Mouse (Mus musculus) stomach, embryonic 14.5 days (tissue): ENCODE results near the gene 2410137M14Rik. TPM values are rescaled to one million over a fixed set of nuclear protein-coding genes. Genes with fewer than 3 reads are reported as not detected.

ENCODE experiments used
- ATAC-seq: fragments of 200-750 bp; cut with Nextera tagmentation; 2 replicates; pipeline ENCODE4 v1.8.0; 2017; ENCODE audit warnings: low read depth, moderate TSS enrichment; ENCODE audit not compliant: insufficient number of reproducible peaks, insufficient read depth, low FRiP score
- H3K27ac ChIP-seq: fragments of 300-500 bp; sonication (generic); 2 replicates; pipeline ENCODE4 v1.5.1; 2014; ENCODE audit warnings: mild to moderate bottlenecking, low read length, moderate library complexity, mixed read lengths
- H3K27me3 ChIP-seq: fragments of 300-500 bp; sonication (generic); 2 replicates; pipeline ENCODE4 v1.6.1; 2014; ENCODE audit warnings: low read length, control low read depth, mixed read lengths; ENCODE audit not compliant: control insufficient read depth, insufficient read depth
- H3K36me3 ChIP-seq: fragments of 300-500 bp; sonication (generic); 2 replicates; pipeline ENCODE4 v1.6.1; 2014; ENCODE audit warnings: mild to moderate bottlenecking, control low read depth, low read length, moderate library complexity, mixed read lengths; ENCODE audit not compliant: control insufficient read depth, insufficient read depth
- H3K4me1 ChIP-seq: fragments of 300-500 bp; sonication (generic); 2 replicates; pipeline ENCODE4 v1.6.1; 2014; ENCODE audit warnings: low read length, control low read depth, mixed read lengths; ENCODE audit not compliant: control insufficient read depth, insufficient read depth
- H3K4me2 ChIP-seq: fragments of 300-500 bp; sonication (generic); replicated peaks from 2 replicates; pipeline ENCODE4 v1.6.1; 2014; ENCODE audit warnings: low read depth, low read length, control low read depth
- H3K4me3 ChIP-seq: fragments of 300-500 bp; sonication (generic); 2 replicates; pipeline ENCODE4 v1.5.1; 2014; ENCODE audit warnings: low read depth, low read length, control low read depth
- H3K9ac ChIP-seq: fragments of 300-500 bp; sonication (generic); replicated peaks from 2 replicates; pipeline ENCODE4 v1.6.1; 2014; ENCODE audit warnings: low read depth, mild to moderate bottlenecking, control low read depth, low read length, moderate library complexity, mixed read lengths
- H3K9me3 ChIP-seq: fragments of 300-500 bp; sonication (generic); 2 replicates; pipeline ENCODE4 v1.6.1; 2016; ENCODE audit warnings: low read depth, low read length, control low read depth; ENCODE audit not compliant: control insufficient read depth
- WGBS: fragments of 180-500 bp; shearing (Covaris S2); extraction: QIAGEN DNeasy Blood & Tissue Kit; methylation state at CpG from one replicate; pipeline ENCODE4 v1.1.7; 2014; 5-methylcytosine and 5-hydroxymethylcytosine counted together
- polyA plus RNA-seq: library from polyadenylated mRNA; unstranded; fragments of >200 nt; fragmentation: Nextera tagmentation; extraction: Ambion mirVana; gene quantifications from 2 replicates; pipeline ENCODE4 v1.2.1, GENCODE M21; 2014

The 2410137M14Rik gene
- polyA plus RNA-seq, 1 experiment from 2014 or later = not detected

DNA sequence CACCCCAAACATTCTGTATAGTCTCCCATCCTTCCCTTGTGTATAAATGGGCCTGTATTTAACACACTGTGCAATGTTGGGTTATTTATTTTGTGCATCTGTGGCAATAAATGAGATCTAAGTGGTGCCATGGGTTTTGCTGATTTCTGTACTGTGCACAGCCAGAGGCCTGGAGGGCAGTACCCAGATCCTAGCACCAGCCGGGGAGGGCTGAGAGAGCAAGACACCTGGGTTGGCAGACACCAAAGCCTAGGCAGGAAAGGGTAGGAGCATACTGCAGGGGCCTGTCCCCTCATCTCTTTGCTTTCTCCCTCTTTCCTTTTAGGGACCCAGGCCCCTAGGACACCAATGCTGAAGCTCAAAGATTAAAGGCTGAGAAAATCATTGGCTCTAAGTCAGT, 32.8 kb downstream of the 2410137M14Rik start:
- Histone ChIP-seq H3K4me2 (no peak overlapping the region), H3K9ac (no peak overlapping the region), H3K27ac (no peak overlapping the region), H3K4me3 (no peak overlapping the region), H3K4me1 (peaks cover 9% of the 10 kb centered on the region; the same call in 1 of the 2 replicates), H3K36me3 (peaks cover 10% of the 10 kb centered on the region), H3K27me3 (peaks cover 15% of the 10 kb centered on the region), H3K9me3 (no peaks in the 10 kb centered on the region)
- WGBS = 93% methylated on average over 1 of the region's 1 CpGs
- ATAC-seq = no peak

- peak overlapping the region; percentile 97 for H3K4me2 ChIP-seq
- no peak overlapping the region for H3K27ac ChIP-seq
- WGBS = 1% methylated on average over 59 of the region's 62 CpGs
- ATAC-seq = 0 out of 2 replicates have a peak, but pooled peaks have one; percentile 24
- H3K4me3 ChIP-seq = peak overlapping the region; percentile 43
- H3K27me3 ChIP-seq = peaks cover 25% of the 10 kb centered on the region
- H3K4me1 ChIP-seq = peaks cover 9% of the 10 kb centered on the region; the same call in 1 of the 2 replicates
- H3K9ac ChIP-seq = peak overlapping the region; percentile 36
- H3K9me3 ChIP-seq = no peaks in the 10 kb centered on the region
- H3K36me3 ChIP-seq = peaks cover 9% of the 10 kb centered on the region
These were observed 33.8 kb downstream of the 2410137M14Rik start for GRCm38 (mm10) chr17:36947051-36947819.

- Histone ChIP-seq H3K9me3 (no peaks in the 10 kb centered on the region), H3K27ac (no peak overlapping the region), H3K36me3 (peaks cover 5% of the 10 kb centered on the region), H3K27me3 (peaks cover 26% of the 10 kb centered on the region), H3K9ac (no peak overlapping the region), H3K4me2 (no peak overlapping the region), H3K4me1 (0 out of 2 replicates have a peak, but pooled peaks cover 4% of the 10 kb centered on the region), H3K4me3 (no peak overlapping the region)
- no peak for ATAC-seq
- 16% methylated on average over 9 of the region's 9 CpGs for WGBS
These were observed 36.8 kb downstream of the 2410137M14Rik start for GRCm38 (mm10) chr17:36944121-36944775.

- ATAC-seq = no peak
- Histone ChIP-seq H3K4me2 (no peak overlapping the region), H3K36me3 (no peaks in the 10 kb centered on the region; the same call in 1 of the 2 replicates), H3K9me3 (no peaks in the 10 kb centered on the region), H3K4me3 (0 out of 2 replicates have a peak overlapping the region, but pooled peaks have one; percentile 41), H3K27ac (no peak overlapping the region), H3K27me3 (peaks cover 26% of the 10 kb centered on the region), H3K4me1 (0 out of 2 replicates have a peak, but pooled peaks cover 4% of the 10 kb centered on the region), H3K9ac (no peak overlapping the region)
- WGBS = 17% methylated on average over 5 of the region's 5 CpGs
These were observed 37.3 kb downstream of the 2410137M14Rik start for GRCm38 (mm10) chr17:36943691-36944090.

DNA sequence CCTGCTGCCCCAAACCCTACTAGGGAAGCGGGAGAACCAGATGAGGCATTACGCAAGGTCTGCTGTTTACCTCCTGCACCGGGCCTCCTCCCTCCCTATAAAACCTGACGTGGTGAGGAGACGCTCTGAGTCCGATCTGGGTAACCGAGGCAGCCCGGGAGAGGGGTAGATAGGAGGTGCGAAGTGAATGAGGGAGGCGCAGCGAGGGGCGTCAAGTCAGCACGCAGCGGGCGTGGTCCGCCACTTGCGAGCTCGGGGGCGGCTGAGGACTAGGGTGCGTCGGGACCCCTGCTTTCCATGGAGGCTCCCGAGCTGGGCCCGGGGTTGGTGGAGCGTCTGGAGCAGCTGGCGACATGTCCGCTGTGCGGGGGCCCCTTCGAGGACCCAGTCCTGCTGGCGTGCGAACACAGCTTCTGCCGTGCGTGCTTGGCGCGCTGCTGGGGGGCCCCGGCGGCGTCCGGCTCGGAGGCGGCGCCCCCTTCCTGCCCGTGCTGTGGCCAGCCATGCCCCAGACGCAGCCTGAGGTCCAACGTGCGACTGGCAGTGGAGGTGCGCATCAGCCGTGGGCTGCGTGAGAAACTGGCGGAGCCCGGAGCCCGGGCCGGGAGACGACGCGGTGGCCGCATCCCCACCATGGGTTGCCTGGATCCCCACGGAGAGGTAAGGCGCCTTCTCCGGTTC, 38.1 kb downstream of the 2410137M14Rik start, which contains the start of gene Rnf39:
TSS of gene Rnf39 (plus strand) at position 128 of the 681 bp plus-strand sequence.
- ATAC-seq = no peak
- peak within 1 kb of the TSS; percentile 41 for H3K4me3 ChIP-seq
- H3K9me3 ChIP-seq = no peaks in the 10 kb centered on the region
- H3K36me3 ChIP-seq = no peaks in the 10 kb centered on the region
- H3K27ac ChIP-seq = no peak within 1 kb of the TSS
- 0 out of 2 replicates have a peak, but pooled peaks cover 4% of the 10 kb centered on the region for H3K4me1 ChIP-seq
- peak within 1 kb of the TSS; percentile 76 for H3K4me2 ChIP-seq
- H3K27me3 ChIP-seq = peaks cover 26% of the 10 kb centered on the region
- WGBS = 1% methylated on average over 57 of the region's 59 CpGs
- no peak within 1 kb of the TSS; the same call in 1 of the 2 replicates for H3K9ac ChIP-seq

GRCm38 (mm10) chr17:36942391-36942790, 38.6 kb downstream of the 2410137M14Rik start:
- ATAC-seq = peak; percentile 56; the same call in 1 of the 2 replicates
- 0 out of 2 replicates have a peak, but pooled peaks cover under 1% of the 10 kb centered on the region for H3K4me1 ChIP-seq
- no peaks in the 10 kb centered on the region for H3K36me3 ChIP-seq
- no peak overlapping the region for H3K9ac ChIP-seq
- no peak overlapping the region for H3K27ac ChIP-seq
- 47% methylated on average over 10 of the region's 10 CpGs for WGBS
- peak overlapping the region; percentile 76 for H3K4me2 ChIP-seq
- H3K27me3 ChIP-seq = peaks cover 26% of the 10 kb centered on the region
- H3K9me3 ChIP-seq = no peaks in the 10 kb centered on the region
- H3K4me3 ChIP-seq = peak overlapping the region; percentile 41

DNA sequence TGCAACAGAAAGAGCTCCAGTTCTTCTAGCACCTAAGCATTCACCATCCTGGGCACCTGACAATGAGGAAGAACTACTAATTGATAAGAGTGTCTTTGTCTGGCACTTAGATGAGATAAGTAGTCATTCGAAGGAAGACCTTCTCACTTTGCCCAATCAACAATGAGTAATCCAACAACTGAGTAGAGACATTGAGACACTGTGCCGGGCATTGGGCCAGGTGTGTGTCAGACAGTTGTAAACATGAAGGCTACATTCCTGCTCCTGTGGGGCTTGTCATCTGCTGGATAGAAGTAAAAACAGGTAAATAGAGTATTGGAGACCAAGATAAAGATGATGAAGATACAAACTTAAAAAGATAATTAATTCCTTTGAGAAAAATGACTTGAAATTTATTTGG, 43.0 kb downstream of the 2410137M14Rik start:
- Histone ChIP-seq H3K4me3 (no peak overlapping the region), H3K36me3 (no peaks in the 10 kb centered on the region), H3K4me2 (no peak overlapping the region), H3K4me1 (no peaks in the 10 kb centered on the region), H3K27me3 (peaks cover 9% of the 10 kb centered on the region; the same call in 1 of the 2 replicates), H3K9me3 (no peaks in the 10 kb centered on the region), H3K27ac (no peak overlapping the region), H3K9ac (no peak overlapping the region)
- WGBS = 65% methylated on average over 2 of the region's 2 CpGs
- no peak for ATAC-seq

GRCm38 (mm10) chr17:36931806-36932205, 49.2 kb downstream of the 2410137M14Rik start:
- ATAC-seq = no peak
- no peak overlapping the region for H3K9ac ChIP-seq
- no peaks in the 10 kb centered on the region for H3K27me3 ChIP-seq
- H3K36me3 ChIP-seq = no peaks in the 10 kb centered on the region
- H3K4me3 ChIP-seq = no peak overlapping the region
- 53% methylated on average over 2 of the region's 2 CpGs for WGBS
- H3K27ac ChIP-seq = no peak overlapping the region
- no peaks in the 10 kb centered on the region for H3K9me3 ChIP-seq
- no peaks in the 10 kb centered on the region for H3K4me1 ChIP-seq
- no peak overlapping the region for H3K4me2 ChIP-seq
